Mouse (Mus musculus) hindbrain, embryonic 15.5 days (tissue): ENCODE data around the gene Ly6g5c. TPM values are rescaled to one million over a fixed set of nuclear protein-coding genes. Genes with fewer than 3 reads are reported as not detected.
A peak's percentile ranks its signal among the peaks of the same experiment; 100 is the strongest.

Experiments used
- ATAC-seq: fragments of 200-750 bp; cut with Nextera tagmentation; 2 replicates; pipeline ENCODE4 v1.8.0; 2017; ENCODE audit warnings: low read depth, moderate number of reproducible peaks, moderate TSS enrichment; ENCODE audit not compliant: low FRiP score
- H3K27ac ChIP-seq: fragments of 300-500 bp; sonication (generic); replicated peaks from 2 replicates; pipeline ENCODE4 v1.5.1; 2015; ENCODE audit warnings: mild to moderate bottlenecking, inconsistent platforms
- H3K27me3 ChIP-seq: fragments of 300-500 bp; sonication (generic); 2 replicates; pipeline ENCODE4 v1.6.1; 2015; ENCODE audit warnings: control low read depth, inconsistent platforms
- H3K36me3 ChIP-seq: fragments of 300-500 bp; sonication (generic); 2 replicates; pipeline ENCODE4 v1.6.1; 2015; ENCODE audit warnings: control low read depth, inconsistent platforms
- H3K4me1 ChIP-seq: fragments of 300-500 bp; sonication (generic); replicated peaks from 2 replicates; pipeline ENCODE4 v1.6.1; 2015; ENCODE audit warnings: control low read depth, inconsistent platforms
- H3K4me2 ChIP-seq: fragments of 300-500 bp; sonication (generic); 2 replicates; pipeline ENCODE4 v1.6.1; 2015; ENCODE audit warnings: moderate library complexity, mild to moderate bottlenecking, inconsistent platforms
- H3K4me3 ChIP-seq: fragments of 300-500 bp; sonication (generic); 2 replicates; pipeline ENCODE4 v1.5.1; 2015; ENCODE audit warnings: mild to moderate bottlenecking, inconsistent platforms
- H3K9ac ChIP-seq: fragments of 300-500 bp; sonication (generic); 2 replicates; pipeline ENCODE4 v1.6.1; 2015; ENCODE audit warnings: inconsistent platforms
- H3K9me3 ChIP-seq: fragments of 300-500 bp; sonication (generic); 2 replicates; pipeline ENCODE4 v1.6.1; 2016; ENCODE audit warnings: control low read depth, inconsistent platforms
- WGBS: fragments of 180-500 bp; shearing (Covaris S2); methylation state at CpG from one replicate; pipeline ENCODE4 v1.1.7; 2015; 5-methylcytosine and 5-hydroxymethylcytosine counted together
- polyA plus RNA-seq: library from polyadenylated mRNA; unstranded; fragments of >200 nt; fragmentation: Nextera tagmentation; extraction: Ambion mirVana; gene quantifications from 2 replicates; pipeline ENCODE4 v1.2.1, GENCODE M21; 2015

Ly6g5c gene
- polyA plus RNA-seq, 1 experiment from 2014 or later = not detected

GRCm38 (mm10) chr17:35083929-35084497 is 24.1 kb upstream of the Ly6g5c start:
- Histone ChIP-seq H3K9me3 (no peaks in the 10 kb centered on the region), H3K9ac (no peak overlapping the region), H3K36me3 (no peaks in the 10 kb centered on the region), H3K27me3 (no peaks in the 10 kb centered on the region), H3K27ac (no peak overlapping the region), H3K4me3 (no peak overlapping the region), H3K4me1 (no peaks in the 10 kb centered on the region), H3K4me2 (no peak overlapping the region)
- 91% methylated on average over 3 of the region's 3 CpGs for WGBS
- ATAC-seq = no peak

GRCm38 (mm10) chr17:35085208-35085865 is 22.7 kb upstream of the Ly6g5c start, which contains the start of gene Ly6g6f:
Gene Ly6g6f, minus strand, starts transcription at chr17:35085610.
- Histone ChIP-seq H3K27me3 (no peaks in the 10 kb centered on the region), H3K4me1 (peaks cover 7% of the 10 kb centered on the region), H3K9me3 (no peaks in the 10 kb centered on the region), H3K36me3 (no peaks in the 10 kb centered on the region), H3K4me2 (no peak within 1 kb of the TSS), H3K9ac (no peak within 1 kb of the TSS), H3K4me3 (no peak within 1 kb of the TSS), H3K27ac (no peak within 1 kb of the TSS)
- 85% methylated on average over 7 of the region's 7 CpGs for WGBS
- no peak for ATAC-seq

GRCm38 (mm10) chr17:35088151-35088550 is 19.9 kb upstream of the Ly6g5c start:
- H3K27me3 ChIP-seq = no peaks in the 10 kb centered on the region
- no peak for ATAC-seq
- no peak overlapping the region for H3K4me3 ChIP-seq
- H3K9me3 ChIP-seq = no peaks in the 10 kb centered on the region
- WGBS = 59% methylated on average over 2 of the region's 2 CpGs
- no peak overlapping the region for H3K27ac ChIP-seq
- H3K9ac ChIP-seq = no peak overlapping the region
- peaks cover 13% of the 10 kb centered on the region for H3K4me1 ChIP-seq
- H3K4me2 ChIP-seq = no peak overlapping the region
- H3K36me3 ChIP-seq = peaks cover 10% of the 10 kb centered on the region; the same call in 1 of the 2 replicates

- no peaks in the 10 kb centered on the region for H3K27me3 ChIP-seq
- peak within 1 kb of the TSS; percentile 99 for H3K27ac ChIP-seq
- peak within 1 kb of the TSS; percentile 85 for H3K9ac ChIP-seq
- H3K36me3 ChIP-seq = peaks cover 18% of the 10 kb centered on the region
- no peaks in the 10 kb centered on the region for H3K9me3 ChIP-seq
- H3K4me2 ChIP-seq = peak within 1 kb of the TSS; percentile 75
- H3K4me3 ChIP-seq = peak within 1 kb of the TSS; percentile 71
- ATAC-seq = peak; percentile 98
- 4% methylated on average over 57 of the region's 67 CpGs for WGBS
- peaks cover 13% of the 10 kb centered on the region for H3K4me1 ChIP-seq
These were observed 19.0 kb upstream of the Ly6g5c start, which contains the start of gene Abhd16a for GRCm38 (mm10) chr17:35088825-35089644. Gene Abhd16a, plus strand, starts transcription at chr17:35089263.

- H3K27ac ChIP-seq = peak overlapping the region; percentile 99
- H3K4me1 ChIP-seq = peaks cover 13% of the 10 kb centered on the region
- no peaks in the 10 kb centered on the region for H3K27me3 ChIP-seq
- H3K9ac ChIP-seq = peak overlapping the region; percentile 85
- H3K9me3 ChIP-seq = no peaks in the 10 kb centered on the region
- H3K36me3 ChIP-seq = peaks cover 22% of the 10 kb centered on the region
- 46% methylated on average over 8 of the region's 8 CpGs for WGBS
- peak overlapping the region; percentile 75 for H3K4me2 ChIP-seq
- no peak for ATAC-seq
- H3K4me3 ChIP-seq = peak overlapping the region; percentile 71
These were observed 17.7 kb upstream of the Ly6g5c start for GRCm38 (mm10) chr17:35090166-35090932.

GRCm38 (mm10) chr17:35092403-35093198 is 15.5 kb upstream of the Ly6g5c start:
- no peak overlapping the region for H3K27ac ChIP-seq
- H3K27me3 ChIP-seq = no peaks in the 10 kb centered on the region
- ATAC-seq = no peak
- H3K4me1 ChIP-seq = peaks cover 13% of the 10 kb centered on the region
- peaks cover 32% of the 10 kb centered on the region for H3K36me3 ChIP-seq
- H3K9me3 ChIP-seq = no peaks in the 10 kb centered on the region
- no peak overlapping the region for H3K9ac ChIP-seq
- H3K4me2 ChIP-seq = no peak overlapping the region
- H3K4me3 ChIP-seq = no peak overlapping the region
- WGBS = 90% methylated on average over 14 of the region's 14 CpGs

GRCm38 (mm10) chr17:35094475-35095365 is 13.4 kb upstream of the Ly6g5c start:
- H3K27ac ChIP-seq = no peak overlapping the region
- H3K4me1 ChIP-seq = peaks cover 12% of the 10 kb centered on the region
- no peak for ATAC-seq
- H3K9me3 ChIP-seq = no peaks in the 10 kb centered on the region
- no peak overlapping the region for H3K4me2 ChIP-seq
- H3K27me3 ChIP-seq = no peaks in the 10 kb centered on the region
- no peak overlapping the region for H3K9ac ChIP-seq
- H3K36me3 ChIP-seq = peaks cover 52% of the 10 kb centered on the region
- H3K4me3 ChIP-seq = no peak overlapping the region
- WGBS = 91% methylated on average over 15 of the region's 15 CpGs

- Histone ChIP-seq H3K4me1 (no peaks in the 10 kb centered on the region), H3K9me3 (no peaks in the 10 kb centered on the region), H3K4me2 (no peak overlapping the region), H3K27ac (no peak overlapping the region), H3K36me3 (peaks cover 71% of the 10 kb centered on the region), H3K4me3 (no peak overlapping the region), H3K9ac (no peak overlapping the region), H3K27me3 (no peaks in the 10 kb centered on the region)
- no peak for ATAC-seq
- 78% methylated on average over 12 of the region's 12 CpGs for WGBS
These were observed 11.5 kb upstream of the Ly6g5c start for GRCm38 (mm10) chr17:35096597-35096996.

- Histone ChIP-seq H3K9ac (no peak overlapping the region), H3K4me1 (no peaks in the 10 kb centered on the region), H3K27ac (no peak overlapping the region), H3K27me3 (no peaks in the 10 kb centered on the region), H3K9me3 (no peaks in the 10 kb centered on the region), H3K36me3 (peaks cover 77% of the 10 kb centered on the region), H3K4me3 (no peak overlapping the region), H3K4me2 (no peak overlapping the region)
- no peak for ATAC-seq
- WGBS = 76% methylated on average over 12 of the region's 12 CpGs
These were observed 10.9 kb upstream of the Ly6g5c start for GRCm38 (mm10) chr17:35097164-35097655.

- Histone ChIP-seq H3K9ac (no peak overlapping the region), H3K27ac (no peak overlapping the region), H3K9me3 (no peaks in the 10 kb centered on the region), H3K36me3 (peaks cover 61% of the 10 kb centered on the region), H3K4me1 (no peaks in the 10 kb centered on the region), H3K4me2 (no peak overlapping the region), H3K4me3 (no peak overlapping the region), H3K27me3 (no peaks in the 10 kb centered on the region)
- WGBS = 74% methylated on average over 10 of the region's 10 CpGs
- no peak for ATAC-seq
These were observed 7.8 kb upstream of the Ly6g5c start for GRCm38 (mm10) chr17:35100196-35100765.
